Mouse (Mus musculus) CD4-positive, CD25-positive, alpha-beta regulatory T cell (primary cell): ENCODE measurements around the gene Fgf15. TPM values are rescaled to one million over a fixed set of nuclear protein-coding genes. Genes with fewer than 3 reads are reported as not detected.

Source experiments
- polyA plus RNA-seq: library from polyadenylated mRNA; unstranded; fragments of 100-300 nt; shearing (Covaris generic); gene quantifications from one replicate; pipeline ENCODE4 v1.2.1, GENCODE M21; 2017

Fgf15 gene
- polyA plus RNA-seq: not detected

GRCm38 (mm10) chr7:144896294-144897218 lies at the start of gene Fgf15:
Fgf15 (plus strand) TSS chr7:144896531.

GRCm38 (mm10) chr7:144847067-144847466 lies 49.3 kb upstream of the Fgf15 start, which contains the start of gene Fgf4:
Fgf4 (plus strand) TSS chr7:144847367.

DNA sequence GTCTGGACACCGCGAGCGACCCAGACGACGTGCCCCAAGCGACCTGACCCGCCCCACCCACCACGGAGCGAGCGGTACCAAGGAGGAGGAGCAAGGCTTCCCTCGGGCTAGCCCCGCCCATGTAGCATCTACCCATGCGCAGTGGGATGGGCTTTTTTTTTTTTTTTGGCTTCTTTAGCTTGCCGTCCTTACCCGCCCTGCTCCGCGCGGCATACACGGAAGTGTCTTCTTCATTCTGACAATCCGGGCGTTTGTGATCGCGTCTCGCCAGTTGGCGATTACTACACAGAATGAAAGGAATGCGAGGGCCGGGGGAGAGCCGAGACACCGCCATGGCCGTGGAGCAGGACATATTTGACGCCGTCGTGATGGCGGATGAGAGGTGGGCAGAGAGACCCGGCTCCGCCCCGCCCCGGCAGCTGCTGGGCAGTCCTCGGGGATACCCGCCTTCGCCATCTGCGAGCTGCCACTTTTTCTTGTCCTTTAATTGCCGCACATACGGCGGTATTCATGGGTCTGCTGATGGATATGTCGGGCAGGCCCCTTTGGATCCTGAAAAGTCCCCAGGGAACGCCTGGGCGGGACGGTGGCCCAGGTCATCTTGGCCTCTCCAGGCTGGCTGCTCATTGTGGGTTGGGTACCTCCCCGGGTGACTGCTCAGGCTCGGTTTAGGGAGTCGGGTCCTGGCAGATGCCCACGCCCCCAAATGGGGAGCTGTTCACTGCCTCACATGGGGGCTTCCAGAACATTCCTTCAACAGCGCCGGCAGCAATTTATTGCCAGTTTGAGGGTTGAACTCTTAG lies 18.8 kb downstream of the Fgf15 start, which contains the start of gene LTO1:
LTO1 (plus strand) TSS at position 153 of the 803 bp plus-strand sequence.

GRCm38 (mm10) chr7:144939344-144940002 lies 43.1 kb downstream of the Fgf15 start, which contains the start of gene Ccnd1:
Ccnd1 (minus strand) TSS chr7:144939925.

Other genes with a start within 250 kb of the Fgf15 start
- gene Ano1, start 144.6 kb upstream of the Fgf15 start, polyA plus RNA-seq: not detected
- not detected for gene Fgf3, start 58.4 kb upstream of the Fgf15 start, polyA plus RNA-seq
- not detected for gene Fgf4, start 49.2 kb upstream of the Fgf15 start, polyA plus RNA-seq
- 26.5 TPM for gene LTO1, start 18.6 kb downstream of the Fgf15 start, polyA plus RNA-seq
- 0.53 TPM for gene Ccnd1, start 43.4 kb downstream of the Fgf15 start, polyA plus RNA-seq